Mouse (Mus musculus) spleen, postnatal 36 days (tissue): ENCODE data around the gene Slc10a3.
"Not testable (repeated sequence)": the region's sequence is repeated elsewhere in the genome, so short reads cannot be mapped to it uniquely, and the experiment has no call there.

Experiments
- DNase-seq, 2 experiments: peaks; one replicate each; pipeline ENCODE4 v3.0.0; 2022; ENCODE audit warnings: low spot score in 2 of 2, mixed read lengths in 1 of 2

The Slc10a3 gene

DNA sequence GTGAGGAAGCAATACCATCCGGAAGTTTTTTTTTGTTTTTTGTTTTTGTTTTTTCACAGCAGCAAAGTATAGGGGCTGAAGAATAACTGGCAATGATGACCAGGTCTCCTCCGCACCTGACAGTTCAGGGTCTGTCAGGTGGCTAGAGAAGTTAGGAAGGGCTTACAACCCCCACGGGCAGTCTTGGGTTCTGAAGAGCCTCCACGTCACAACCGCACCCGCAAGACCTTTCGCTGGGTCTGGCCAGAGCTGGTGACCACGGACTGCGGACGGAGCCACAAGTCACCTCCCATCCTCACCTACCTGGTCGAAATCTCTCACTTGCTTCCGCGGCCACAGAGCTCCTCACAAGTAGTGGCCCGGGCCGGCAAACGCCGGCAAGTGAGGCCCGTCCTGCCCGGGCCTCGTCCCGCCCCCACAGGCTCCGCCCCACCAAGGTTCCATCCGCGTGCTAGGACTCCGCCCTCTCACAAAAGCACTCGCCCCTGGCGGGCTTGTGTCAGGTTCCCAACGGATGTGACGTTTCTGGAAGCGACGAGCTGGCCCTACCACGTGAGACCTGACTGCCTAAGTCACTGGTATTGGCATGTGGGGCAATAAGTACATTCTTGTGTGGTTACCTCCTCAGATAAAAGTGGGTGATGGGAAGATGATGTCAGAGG, at the start of gene Slc10a3, which contains the start of gene Ubl4a:
Gene Slc10a3 (minus strand): TSS at position 462 of the 662 bp plus-strand sequence.
Gene Ubl4a (minus strand): TSS at position 331 of the 662 bp plus-strand sequence.
- peak; percentile 89 to 90 for DNase-seq

DNA sequence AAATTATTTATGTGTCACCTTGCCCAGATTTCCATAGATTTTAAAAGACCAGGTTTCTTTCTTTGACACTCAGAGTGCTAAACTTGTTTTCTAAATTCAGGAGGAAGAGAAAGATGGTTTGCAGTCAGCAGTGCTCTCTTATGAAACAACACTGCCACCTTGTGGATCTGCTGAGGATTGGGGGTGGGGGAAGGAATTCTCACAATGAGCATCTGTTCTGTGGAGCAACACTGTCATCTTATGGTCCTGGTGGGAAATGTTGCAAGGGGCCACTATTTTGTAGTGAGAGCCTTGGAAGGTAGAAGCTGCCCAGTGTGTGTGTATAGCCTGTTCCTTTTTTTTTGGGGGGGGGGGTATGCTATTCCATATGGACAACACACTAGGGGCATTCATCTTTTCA, 40.2 kb upstream of the Slc10a3 start:
- DNase-seq = peak; percentile 67 to 73

DNA sequence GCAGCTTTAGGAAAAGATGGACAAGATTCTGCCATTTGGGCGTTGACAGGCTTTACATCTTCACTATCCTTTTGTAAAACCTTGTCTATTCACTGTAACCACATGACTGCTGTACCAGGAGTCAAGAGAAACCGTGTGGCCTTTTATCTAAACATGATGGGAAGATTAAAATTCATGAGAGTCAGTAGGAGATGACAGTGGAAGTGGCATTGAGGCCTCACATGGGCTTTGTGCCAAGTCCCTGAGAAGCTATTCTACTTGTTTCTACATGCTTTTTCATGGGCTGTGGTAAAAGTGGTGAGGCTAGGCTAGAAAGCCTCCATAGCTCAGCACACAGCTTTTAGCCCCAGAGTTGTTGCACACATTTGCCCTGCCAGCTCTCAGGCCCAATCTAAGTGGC, 35.2 kb upstream of the Slc10a3 start:
- no peak for DNase-seq

DNA sequence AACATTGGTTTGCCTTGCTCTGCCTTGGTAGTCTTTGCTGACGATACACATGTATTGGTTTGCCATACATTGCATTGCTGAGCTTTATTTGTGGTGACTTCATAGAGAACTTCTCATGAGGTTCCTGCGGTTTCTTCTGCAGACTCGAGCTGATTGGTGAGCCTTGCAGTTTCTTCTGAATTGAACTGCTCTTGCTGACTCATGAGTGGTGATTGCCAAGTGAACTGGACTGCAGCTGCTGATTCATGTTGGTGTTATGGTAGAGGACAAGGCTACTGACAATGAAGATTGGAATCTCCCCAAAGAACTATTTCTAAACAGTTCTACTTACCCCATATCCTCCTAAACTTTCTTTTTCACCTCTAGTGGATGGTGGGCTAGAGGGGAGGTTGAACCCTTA, 27.0 kb upstream of the Slc10a3 start:
- DNase-seq = no peak

DNA sequence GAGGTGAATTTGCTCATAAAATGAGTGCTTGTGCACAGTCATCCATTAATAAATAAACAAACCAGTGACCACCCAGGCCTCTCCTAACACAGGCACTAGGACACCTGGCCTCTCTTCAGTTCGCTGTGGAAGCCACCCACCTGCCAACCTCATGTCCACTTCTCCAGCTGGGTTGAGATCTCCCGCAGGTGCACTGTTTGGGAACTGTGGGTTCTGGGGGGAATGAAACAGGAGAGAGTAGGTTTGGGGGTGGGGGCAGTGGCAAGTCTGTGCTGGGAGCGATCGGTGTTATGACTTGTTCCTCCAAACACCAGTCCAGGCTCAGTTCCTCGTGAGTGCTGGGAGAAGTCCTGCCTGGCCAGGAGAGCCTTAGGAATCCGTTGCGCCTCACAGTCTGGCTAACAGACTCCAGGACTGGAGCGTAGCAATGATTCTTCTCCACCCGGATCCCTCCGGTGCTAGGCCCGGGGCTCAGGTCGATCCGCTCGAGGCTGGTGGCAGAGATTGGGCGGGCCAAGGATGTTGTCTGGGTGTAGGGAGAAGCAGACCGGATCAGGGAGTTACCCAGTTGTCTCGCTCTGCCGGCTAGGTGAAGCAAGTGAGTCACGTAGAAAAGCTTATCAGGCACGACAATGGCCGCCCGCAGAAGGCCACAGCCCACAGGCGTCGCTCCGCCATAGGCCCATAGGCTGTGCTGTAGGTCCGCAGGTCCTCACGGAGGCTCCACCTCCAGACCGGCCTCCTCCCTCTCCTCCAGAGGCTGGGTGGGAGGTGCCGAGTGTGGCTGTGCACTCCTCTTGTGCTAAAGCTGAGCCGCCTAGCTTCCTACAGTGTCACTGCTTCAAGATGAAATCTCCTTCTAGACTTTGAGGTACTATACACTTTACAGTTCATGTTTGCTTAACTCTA, 19.6 kb upstream of the Slc10a3 start, which contains the start of the genes Fam3a and Ikbkg:
Gene Fam3a (minus strand): TSS at position 738 of the 909 bp plus-strand sequence.
Gene Ikbkg (plus strand): TSS at position 756 of the 909 bp plus-strand sequence.
- DNase-seq = peak; percentile 88 to 90

DNA sequence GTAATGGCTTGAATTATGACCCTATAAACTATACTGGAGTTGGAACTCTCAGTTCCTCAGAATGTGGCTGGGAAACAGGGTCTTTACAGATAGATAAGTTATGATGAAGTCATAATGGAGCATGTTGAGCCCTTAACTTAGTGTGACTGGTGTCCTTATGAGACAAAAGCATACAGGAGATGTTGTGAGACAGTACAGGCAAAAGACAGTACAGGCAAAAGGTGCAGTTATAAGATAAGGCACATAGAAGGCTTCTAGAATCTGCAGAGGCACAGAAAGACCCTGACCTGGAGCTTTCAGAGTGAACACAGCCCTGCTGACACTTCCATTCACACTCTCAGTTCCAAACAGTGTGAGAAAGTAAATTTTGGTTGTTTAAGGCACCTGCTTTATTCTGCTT, 15.0 kb upstream of the Slc10a3 start:
- DNase-seq = no peak

DNA sequence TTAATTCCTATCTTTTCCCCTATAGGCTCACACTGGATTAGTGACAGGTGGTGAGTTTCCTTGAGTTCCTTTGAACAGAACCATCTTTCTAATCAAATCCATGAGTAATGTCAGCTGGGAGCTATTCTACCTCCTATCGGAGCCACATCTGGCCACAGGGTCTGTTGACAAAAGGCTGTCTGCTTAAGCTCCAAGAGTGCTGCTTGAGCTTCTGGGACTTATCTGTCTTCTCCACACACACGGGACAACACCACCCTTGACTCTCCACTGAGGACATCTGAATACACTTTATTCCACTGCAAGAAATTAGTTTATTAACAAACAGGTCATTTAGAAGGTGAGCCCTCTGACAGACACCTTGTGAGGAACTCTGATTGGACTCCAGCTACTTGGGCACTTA, 11.3 kb upstream of the Slc10a3 start:
- peak in 1 of 2 experiments; percentile 5 for DNase-seq

DNA sequence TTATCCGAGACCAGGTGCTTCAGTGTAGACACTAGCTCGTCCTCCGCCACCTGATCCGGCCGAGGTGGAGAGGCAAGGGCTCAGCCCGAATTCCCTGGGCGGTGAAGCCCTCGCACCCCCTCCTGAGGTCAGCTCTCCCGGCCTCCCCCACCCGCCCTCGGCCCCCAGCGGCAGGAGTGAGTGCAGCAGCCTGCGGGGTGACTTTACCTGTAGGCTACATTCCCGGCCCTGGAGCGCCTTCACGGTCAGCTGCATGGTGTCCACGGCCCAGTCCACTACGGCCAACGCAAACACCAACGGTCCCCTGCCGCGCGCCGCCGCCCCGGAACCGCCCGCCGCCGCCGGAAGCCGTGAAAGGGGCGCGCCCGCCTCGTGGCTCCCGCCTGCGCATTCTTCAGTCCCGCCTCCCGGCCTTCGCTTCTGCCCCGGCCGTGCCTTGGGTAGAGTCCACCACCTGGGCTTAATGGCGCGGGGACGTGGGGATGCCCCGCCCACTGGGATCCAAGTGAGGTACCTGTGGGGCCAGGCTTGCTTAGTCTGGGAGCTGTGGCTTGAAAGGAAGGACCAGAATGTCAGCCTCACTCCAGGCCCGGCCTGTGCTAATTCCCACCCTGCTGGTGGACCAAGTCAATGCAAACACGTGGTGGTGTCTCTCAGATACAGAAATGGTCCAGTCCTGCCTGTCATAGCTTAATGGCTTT, 4.8 kb downstream of the Slc10a3 start:
- DNase-seq = peak; percentile 67 to 68

DNA sequence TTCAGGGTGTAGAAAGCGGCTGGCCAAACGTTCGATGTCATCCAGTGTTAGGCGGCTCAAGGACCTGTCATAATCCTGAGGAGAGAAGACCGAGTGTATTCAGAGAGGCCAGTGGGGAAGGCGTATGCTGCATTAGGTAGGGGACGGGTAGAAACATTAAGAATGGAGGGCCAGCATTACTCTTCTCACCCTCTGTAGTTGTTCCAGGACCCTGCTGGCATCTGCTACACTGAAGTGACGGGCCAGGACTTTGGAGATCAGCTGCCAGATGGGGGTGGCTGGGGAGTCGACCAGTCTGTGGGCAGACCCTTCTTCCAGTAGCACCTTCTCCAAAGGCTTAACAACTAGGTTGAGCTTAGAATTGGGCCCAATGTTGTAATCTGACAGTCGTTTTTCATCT, 5.6 kb downstream of the Slc10a3 start:
- no peak for DNase-seq

DNA sequence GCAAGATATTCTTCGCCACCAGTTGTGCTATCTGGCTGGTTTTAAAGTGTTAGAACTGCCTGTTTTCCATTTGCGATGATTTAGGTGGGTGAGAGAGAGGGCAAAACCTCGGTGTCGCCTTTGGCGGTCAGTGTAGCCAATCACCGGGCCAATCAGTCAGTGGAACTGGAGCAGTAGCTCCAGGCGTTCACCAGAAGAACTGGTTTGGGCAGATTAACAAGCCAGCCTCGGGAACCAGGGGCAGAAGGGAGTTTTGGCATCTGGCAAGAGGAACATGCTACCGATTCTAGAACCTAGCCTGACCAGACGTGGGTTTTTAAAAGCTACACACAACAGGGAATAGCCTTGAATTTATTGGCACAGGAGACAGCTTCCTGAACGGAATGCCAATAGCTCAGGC, 14.0 kb downstream of the Slc10a3 start:
- DNase-seq = no peak

DNA sequence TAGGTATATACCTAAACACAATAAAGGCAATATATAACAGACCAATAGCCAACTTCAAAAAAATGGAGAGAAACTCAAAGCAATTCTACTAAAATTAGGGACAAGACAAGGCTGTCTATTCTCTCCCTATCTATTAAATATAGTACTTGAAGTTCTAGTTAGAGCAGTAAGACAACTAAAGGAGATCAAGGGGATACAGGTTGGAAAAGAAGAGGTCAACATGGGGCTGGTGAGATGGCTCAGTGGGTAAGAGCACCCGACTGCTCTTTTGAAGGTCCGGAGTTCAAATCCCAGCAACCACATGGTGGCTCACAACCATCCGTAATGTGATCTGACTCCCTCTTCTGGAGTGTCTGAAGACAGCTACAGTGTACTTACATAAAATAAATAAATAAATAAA, 16.1 kb downstream of the Slc10a3 start:
- DNase-seq = not testable (repeated sequence)

DNA sequence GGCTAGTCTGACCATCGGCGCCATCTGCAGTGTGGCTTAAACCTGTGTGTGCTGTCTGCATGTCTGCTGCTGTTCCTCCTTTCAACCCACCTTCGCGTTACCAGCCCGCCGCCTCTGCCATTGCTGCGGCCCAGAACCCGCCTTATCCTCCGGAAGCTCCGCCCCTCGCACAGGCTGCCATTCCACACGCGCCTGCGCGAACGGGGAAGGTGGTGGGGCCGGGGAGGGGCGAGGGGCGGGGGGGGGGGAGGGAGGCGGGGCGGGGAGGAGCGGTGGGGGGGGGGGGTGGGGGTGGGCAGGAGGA, 19.7 kb downstream of the Slc10a3 start, which contains the start of gene Lage3:
Gene Lage3 (minus strand): TSS at position 152 of the 304 bp plus-strand sequence.
- DNase-seq = peak; percentile 83 to 87

DNA sequence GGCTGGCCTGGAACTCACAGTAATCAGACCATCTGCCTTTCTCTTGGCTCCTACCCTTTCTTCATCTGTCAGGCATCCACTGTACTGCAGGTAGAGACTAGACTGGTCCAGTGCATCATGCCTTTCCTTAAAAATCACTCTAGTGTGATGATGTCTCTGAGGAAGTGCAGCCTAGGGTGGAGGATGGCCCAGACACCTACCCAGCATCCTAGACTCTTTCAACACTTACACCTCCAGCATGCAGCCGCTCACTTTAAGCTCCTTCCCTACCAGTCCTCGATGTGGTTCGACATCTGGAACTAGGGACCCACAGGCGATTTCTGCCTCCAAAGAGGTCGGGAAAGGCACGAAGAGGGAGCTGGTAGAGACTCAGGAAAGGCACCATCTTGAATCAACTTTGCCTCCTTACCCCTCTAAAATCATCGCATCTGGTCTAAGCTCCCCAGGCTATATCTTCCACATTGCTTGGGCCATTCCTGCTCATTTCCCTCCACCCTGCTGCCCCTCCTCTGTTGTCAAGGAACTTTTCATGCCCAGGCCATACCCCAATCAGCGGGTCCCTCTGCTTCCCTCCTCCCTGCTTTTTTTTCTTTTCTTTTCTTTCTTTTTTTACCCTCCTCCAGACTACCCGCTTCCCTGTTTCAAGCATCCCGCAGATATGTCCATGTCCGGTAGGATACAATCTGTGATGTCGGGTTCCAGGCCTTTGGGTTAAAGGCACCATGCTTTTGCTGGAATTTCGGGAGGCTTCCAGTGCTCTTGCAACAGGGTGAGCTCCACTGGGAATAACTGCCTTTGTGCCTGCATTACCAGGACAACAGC, 20.3 kb downstream of the Slc10a3 start:
- no peak for DNase-seq

DNA sequence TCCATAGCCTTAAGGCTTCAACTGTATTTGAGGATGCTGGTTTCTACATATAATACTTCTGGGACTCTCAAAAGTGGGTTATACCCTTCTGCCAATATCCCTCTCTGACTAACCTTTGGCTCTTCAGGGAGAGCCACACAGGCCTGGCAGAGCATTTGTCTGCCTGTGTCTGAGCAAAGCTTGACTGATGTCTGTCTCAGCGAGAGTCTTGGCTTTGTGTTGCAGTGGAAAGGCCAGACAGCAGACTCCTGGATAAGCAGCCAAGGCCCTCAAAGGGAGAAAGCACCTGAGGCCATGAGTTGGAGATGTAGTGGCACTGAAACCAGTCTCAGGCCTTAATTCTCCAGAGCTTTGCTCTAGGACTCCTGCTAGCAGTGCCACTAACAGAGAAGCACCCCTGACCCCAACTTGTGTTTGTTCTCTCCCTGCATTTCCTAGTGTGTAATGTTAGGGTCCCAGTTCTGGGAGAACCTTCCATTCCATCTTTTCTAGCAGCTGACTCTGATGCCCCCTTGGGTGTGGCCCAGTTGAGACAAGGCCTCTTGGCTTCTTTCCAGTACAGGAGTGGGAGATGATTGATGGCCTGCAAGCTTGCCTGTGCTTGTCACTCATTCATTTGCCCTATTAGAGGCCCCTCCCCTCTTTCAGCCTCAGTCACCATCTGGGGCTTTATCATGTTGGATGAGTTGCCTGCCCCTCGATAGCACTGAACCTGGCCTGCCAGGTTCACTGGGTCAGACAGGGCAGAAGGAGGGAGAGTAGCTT, 42.8 kb downstream of the Slc10a3 start:
- DNase-seq = no peak

DNA sequence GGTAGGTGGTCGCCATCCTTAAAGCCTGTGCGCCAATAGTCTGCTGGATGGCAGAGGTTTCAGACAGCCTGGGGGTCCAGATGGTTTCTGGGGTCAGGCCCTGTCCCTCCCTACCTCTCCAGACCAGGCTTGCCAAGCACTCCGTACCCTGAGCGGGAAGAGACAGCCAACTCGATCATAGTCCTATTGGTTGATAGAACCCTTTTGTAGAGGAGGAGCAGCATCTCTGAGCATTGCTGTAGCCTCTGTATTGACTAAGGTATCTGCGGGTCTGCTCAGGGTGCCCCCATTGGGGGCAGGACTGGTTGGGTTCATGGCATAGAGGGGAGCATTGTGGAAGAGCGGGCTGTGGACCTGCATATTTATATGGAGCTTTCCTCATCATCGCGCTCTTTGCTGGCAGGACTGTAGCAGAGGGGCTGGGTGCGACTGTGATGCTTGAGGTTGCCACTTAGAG, 43.9 kb downstream of the Slc10a3 start:
- no peak for DNase-seq

DNA sequence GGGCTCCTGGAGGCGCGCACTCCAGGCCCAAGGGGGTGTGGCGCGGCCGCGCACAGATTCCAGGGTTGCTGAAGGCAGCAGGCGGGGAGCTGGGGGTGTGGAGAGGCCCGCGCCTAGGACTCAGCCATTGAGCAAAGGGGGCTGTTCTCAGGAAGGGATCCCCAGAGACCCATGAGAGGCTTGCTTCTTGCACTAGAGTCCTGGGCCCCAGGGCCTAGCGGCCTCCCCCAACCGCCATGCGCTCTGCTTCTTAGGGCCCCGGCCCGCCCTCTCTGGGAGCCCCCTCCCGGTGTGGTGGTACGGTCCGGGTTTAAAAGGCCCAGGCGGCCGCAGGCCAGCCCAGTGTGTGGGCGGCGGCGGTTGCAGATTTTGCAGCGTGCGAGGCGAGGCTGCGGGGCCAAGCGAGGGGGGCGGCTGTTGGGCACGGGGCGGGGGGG, 44.4 kb downstream of the Slc10a3 start, which contains the start of gene Plxna3:
Gene Plxna3 (plus strand): TSS at position 342 of the 437 bp plus-strand sequence.
- DNase-seq = peak; percentile 51 to 64
